Mouse (Mus musculus): ENCODE measurements around the gene Serinc4. TPM values are rescaled to one million over a fixed set of nuclear protein-coding genes. Genes with fewer than 3 reads are reported as not detected.
A peak's percentile ranks its signal among the peaks of the same experiment; 100 is the strongest.

Serinc4 gene
- polyA plus RNA-seq, 1 experiment: 0.30 TPM

GRCm38 (mm10) chr2:121446506-121446905, 10.1 kb downstream of the Serinc4 start:
- H3K36me3 ChIP-seq (replicated peaks; ENCODE audit: low read length): peaks cover 11% of the 10 kb centered on the region
- TF ChIP-seq FLI1 (IDR thresholded peaks at IDR 0.05; ENCODE audit: low read length) (no peak), GATA1 (IDR thresholded peaks at IDR 0.05; ENCODE audit: borderline replicate concordance, low read length) (no peak)
- peak overlapping the region; percentile 7 for H3K4me3 ChIP-seq (replicated peaks)
- H3K9me3 ChIP-seq: no peaks in the 10 kb centered on the region
- H3K4me1 ChIP-seq: peaks cover 64% of the 10 kb centered on the region
- peaks cover 6% of the 10 kb centered on the region for H3K27me3 ChIP-seq (replicated peaks)

GRCm38 (mm10) chr2:121445117-121445516, 11.5 kb downstream of the Serinc4 start:
- Histone ChIP-seq H3K27me3 (replicated peaks) (peaks cover 6% of the 10 kb centered on the region), H3K9me3 (no peaks in the 10 kb centered on the region), H3K4me3 (replicated peaks) (no peak overlapping the region), H3K36me3 (replicated peaks; ENCODE audit: low read length) (peaks cover 5% of the 10 kb centered on the region), H3K4me1 (peaks cover 54% of the 10 kb centered on the region)
- TF ChIP-seq FLI1 (IDR thresholded peaks at IDR 0.05; ENCODE audit: low read length) (no peak), GATA1 (IDR thresholded peaks at IDR 0.05; ENCODE audit: borderline replicate concordance, low read length) (no peak)

- peaks cover 6% of the 10 kb centered on the region for H3K27me3 ChIP-seq (replicated peaks)
- no peak for TF ChIP-seq GATA1 (IDR thresholded peaks at IDR 0.05; ENCODE audit: borderline replicate concordance, low read length)
- TF ChIP-seq FLI1 (IDR thresholded peaks at IDR 0.05; ENCODE audit: low read length): no peak
- no peak within 1 kb of the TSS for H3K4me3 ChIP-seq (replicated peaks)
- peaks cover 15% of the 10 kb centered on the region for H3K36me3 ChIP-seq (replicated peaks; ENCODE audit: low read length)
- H3K9me3 ChIP-seq: no peaks in the 10 kb centered on the region
- H3K4me1 ChIP-seq: peaks cover 54% of the 10 kb centered on the region
Observed at GRCm38 (mm10) chr2:121444178-121444577, 12.4 kb downstream of the Serinc4 start, which contains the start of gene Ell3. TSS of gene Ell3 (minus strand) at chr2:121444278.

GRCm38 (mm10) chr2:121443068-121443349, 13.6 kb downstream of the Serinc4 start:
- peak overlapping the region; percentile 91 for H3K4me3 ChIP-seq (replicated peaks)
- no peak for TF ChIP-seq FLI1 (IDR thresholded peaks at IDR 0.05; ENCODE audit: low read length)
- no peak for TF ChIP-seq GATA1 (IDR thresholded peaks at IDR 0.05; ENCODE audit: borderline replicate concordance, low read length)
- H3K27me3 ChIP-seq (replicated peaks): peaks cover 6% of the 10 kb centered on the region
- no peaks in the 10 kb centered on the region for H3K9me3 ChIP-seq
- peaks cover 51% of the 10 kb centered on the region for H3K4me1 ChIP-seq
- peaks cover 26% of the 10 kb centered on the region for H3K36me3 ChIP-seq (replicated peaks; ENCODE audit: low read length)

GRCm38 (mm10) chr2:121442259-121443067, 14.1 kb downstream of the Serinc4 start:
- Histone ChIP-seq H3K36me3 (replicated peaks; ENCODE audit: low read length) (peaks cover 32% of the 10 kb centered on the region), H3K4me3 (replicated peaks) (peak overlapping the region; percentile 91), H3K27me3 (replicated peaks) (peaks cover 6% of the 10 kb centered on the region), H3K9me3 (no peaks in the 10 kb centered on the region), H3K4me1 (peaks cover 46% of the 10 kb centered on the region)
- TF ChIP-seq GATA1 (IDR thresholded peaks at IDR 0.05; ENCODE audit: borderline replicate concordance, low read length) (no peak), FLI1 (IDR thresholded peaks at IDR 0.05; ENCODE audit: low read length) (no peak)

GRCm38 (mm10) chr2:121441800-121442199, 14.8 kb downstream of the Serinc4 start:
- TF ChIP-seq FLI1 (IDR thresholded peaks at IDR 0.05; ENCODE audit: low read length): no peak
- no peak for TF ChIP-seq GATA1 (IDR thresholded peaks at IDR 0.05; ENCODE audit: borderline replicate concordance, low read length)
- Histone ChIP-seq H3K4me1 (peaks cover 39% of the 10 kb centered on the region), H3K4me3 (replicated peaks) (peak overlapping the region; percentile 91), H3K9me3 (no peaks in the 10 kb centered on the region), H3K27me3 (replicated peaks) (peaks cover 6% of the 10 kb centered on the region), H3K36me3 (replicated peaks; ENCODE audit: low read length) (peaks cover 37% of the 10 kb centered on the region)

GRCm38 (mm10) chr2:121440834-121441605, 15.6 kb downstream of the Serinc4 start:
- no peak for TF ChIP-seq GATA1 (IDR thresholded peaks at IDR 0.05; ENCODE audit: borderline replicate concordance, low read length)
- peaks cover 31% of the 10 kb centered on the region for H3K4me1 ChIP-seq
- no peak overlapping the region for H3K4me3 ChIP-seq (replicated peaks)
- peaks cover 6% of the 10 kb centered on the region for H3K27me3 ChIP-seq (replicated peaks)
- no peaks in the 10 kb centered on the region for H3K9me3 ChIP-seq
- H3K36me3 ChIP-seq (replicated peaks; ENCODE audit: low read length): peaks cover 40% of the 10 kb centered on the region

- Histone ChIP-seq H3K36me3 (replicated peaks; ENCODE audit: low read length) (peaks cover 52% of the 10 kb centered on the region), H3K4me3 (replicated peaks) (no peak overlapping the region), H3K4me1 (peaks cover 25% of the 10 kb centered on the region), H3K9me3 (no peaks in the 10 kb centered on the region), H3K27me3 (replicated peaks) (peaks cover 6% of the 10 kb centered on the region)
- TF ChIP-seq FLI1 (IDR thresholded peaks at IDR 0.05; ENCODE audit: low read length) (no peak), GATA1 (IDR thresholded peaks at IDR 0.05; ENCODE audit: borderline replicate concordance, low read length) (no peak)
Observed at GRCm38 (mm10) chr2:121439746-121440145, 16.8 kb downstream of the Serinc4 start.

GRCm38 (mm10) chr2:121434854-121435253, 21.7 kb downstream of the Serinc4 start:
- Histone ChIP-seq H3K4me3 (replicated peaks) (no peak overlapping the region), H3K36me3 (replicated peaks; ENCODE audit: low read length) (peaks cover 93% of the 10 kb centered on the region), H3K27me3 (replicated peaks) (no peaks in the 10 kb centered on the region), H3K4me1 (no peaks in the 10 kb centered on the region), H3K9me3 (no peaks in the 10 kb centered on the region)
- TF ChIP-seq FLI1 (IDR thresholded peaks at IDR 0.05; ENCODE audit: low read length): no peak
- TF ChIP-seq GATA1 (IDR thresholded peaks at IDR 0.05; ENCODE audit: borderline replicate concordance, low read length): no peak

- Histone ChIP-seq H3K4me1 (peaks cover 13% of the 10 kb centered on the region), H3K36me3 (replicated peaks; ENCODE audit: low read length) (peaks cover 93% of the 10 kb centered on the region), H3K4me3 (replicated peaks) (no peak overlapping the region), H3K9me3 (no peaks in the 10 kb centered on the region), H3K27me3 (replicated peaks) (no peaks in the 10 kb centered on the region)
- TF ChIP-seq FLI1 (IDR thresholded peaks at IDR 0.05; ENCODE audit: low read length): no peak
- no peak for TF ChIP-seq GATA1 (IDR thresholded peaks at IDR 0.05; ENCODE audit: borderline replicate concordance, low read length)
Observed at GRCm38 (mm10) chr2:121425890-121426289, 30.7 kb downstream of the Serinc4 start.

Data from megakaryocyte, embryonic 14.5 days (primary cell).